Mouse (Mus musculus): ENCODE data around the gene Fabp3. TPM values are rescaled to one million over a fixed set of nuclear protein-coding genes. Genes with fewer than 3 reads are reported as not detected.
A peak's percentile ranks its signal among the peaks of the same experiment; 100 is the strongest.

Gene Fabp3
- total and polyA plus RNA-seq, 2 experiments = 4.2 TPM; not detected in 1

- Histone ChIP-seq H3K4me1 (ENCODE audit: control insufficient read depth, insufficient read depth, low read length) (no peaks in the 10 kb centered on the region), H3K36me3 (ENCODE audit: control insufficient read depth, insufficient read depth, low read length) (peaks cover 22% of the 10 kb centered on the region; the same call in 1 of the 2 replicates), H3K79me2 (ENCODE audit: control insufficient read depth, insufficient read depth, low read length) (no peaks in the 10 kb centered on the region), H3K27ac (replicated peaks; ENCODE audit: insufficient read depth, low read depth, low read length) (no peak overlapping the region), H3K9ac (ENCODE audit: low read depth, low read length) (no peak overlapping the region), H3K27me3 (ENCODE audit: control insufficient read depth, insufficient read depth, low read length) (no peaks in the 10 kb centered on the region), H3K4me3 (ENCODE audit: insufficient read depth, low read depth, low read length) (no peak overlapping the region)
- TF ChIP-seq CTCF (IDR thresholded peaks at IDR 0.05; ENCODE audit: low read depth, low read length) (no peak), POLR2A (IDR thresholded peaks at IDR 0.05; ENCODE audit: extremely low read depth, insufficient read depth, low read length) (no peak)
- WGBS = 39% methylated on average over 5 of the region's 5 CpGs
- peak; percentile 26 for DNase-seq (ENCODE audit: extremely low read depth, low read depth, low spot score)
Observed at GRCm38 (mm10) chr4:130335867-130336266, 27.5 kb downstream of the Fabp3 start.

DNA sequence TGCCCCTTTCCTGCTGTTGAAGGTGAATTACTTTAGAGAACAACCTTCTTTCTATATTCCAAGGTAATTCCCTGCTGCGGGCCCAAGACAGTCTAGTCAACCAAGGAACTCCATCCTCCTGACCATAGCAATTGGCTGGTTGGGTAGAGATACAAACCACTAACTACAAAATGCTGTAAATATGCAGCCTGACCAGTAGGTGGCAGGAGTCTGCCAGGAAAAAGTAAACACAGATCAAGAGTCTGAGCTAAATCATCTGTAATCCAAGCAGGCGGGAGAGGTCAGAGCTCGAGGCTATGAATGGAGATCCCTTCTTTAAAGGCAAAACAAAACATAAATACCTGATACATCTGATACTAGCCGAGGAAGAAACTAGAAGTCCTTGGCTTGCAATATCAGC, 33.3 kb downstream of the Fabp3 start:
- Histone ChIP-seq H3K4me3 (ENCODE audit: insufficient read depth, low read depth, low read length) (no peak overlapping the region), H3K79me2 (ENCODE audit: control insufficient read depth, insufficient read depth, low read length) (no peaks in the 10 kb centered on the region; the same call in 1 of the 2 replicates), H3K36me3 (ENCODE audit: control insufficient read depth, insufficient read depth, low read length) (peaks cover 14% of the 10 kb centered on the region; the same call in 1 of the 2 replicates), H3K4me1 (ENCODE audit: control insufficient read depth, insufficient read depth, low read length) (no peaks in the 10 kb centered on the region), H3K27ac (replicated peaks; ENCODE audit: insufficient read depth, low read depth, low read length) (no peak overlapping the region), H3K27me3 (ENCODE audit: control insufficient read depth, insufficient read depth, low read length) (no peaks in the 10 kb centered on the region), H3K9ac (ENCODE audit: low read depth, low read length) (no peak overlapping the region)
- TF ChIP-seq CTCF (IDR thresholded peaks at IDR 0.05; ENCODE audit: low read depth, low read length) = no peak
- no peak for TF ChIP-seq POLR2A (IDR thresholded peaks at IDR 0.05; ENCODE audit: extremely low read depth, insufficient read depth, low read length)
- 21% methylated on average over 4 of the region's 4 CpGs for whole genome bisulfite sequencing
- DNase-seq (ENCODE audit: extremely low read depth, low read depth, low spot score) = peak; percentile 53

- Histone ChIP-seq H3K4me1 (ENCODE audit: control insufficient read depth, insufficient read depth, low read length) (no peaks in the 10 kb centered on the region), H3K27ac (replicated peaks; ENCODE audit: insufficient read depth, low read depth, low read length) (no peak overlapping the region), H3K79me2 (ENCODE audit: control insufficient read depth, insufficient read depth, low read length) (peaks cover 3% of the 10 kb centered on the region; the same call in 1 of the 2 replicates), H3K9ac (ENCODE audit: low read depth, low read length) (no peak overlapping the region), H3K4me3 (ENCODE audit: insufficient read depth, low read depth, low read length) (no peak overlapping the region), H3K36me3 (ENCODE audit: control insufficient read depth, insufficient read depth, low read length) (peaks cover 32% of the 10 kb centered on the region), H3K27me3 (ENCODE audit: control insufficient read depth, insufficient read depth, low read length) (no peaks in the 10 kb centered on the region)
- 97% methylated on average over 6 of the region's 6 CpGs for WGBS
- DNase-seq (ENCODE audit: extremely low read depth, low read depth, low spot score) = no peak
- TF ChIP-seq CTCF (IDR thresholded peaks at IDR 0.05; ENCODE audit: low read depth, low read length) (peak; percentile 43; the same call in 1 of the 2 replicates), POLR2A (IDR thresholded peaks at IDR 0.05; ENCODE audit: extremely low read depth, insufficient read depth, low read length) (no peak)
Observed at GRCm38 (mm10) chr4:130349666-130350065, 41.3 kb downstream of the Fabp3 start.

GRCm38 (mm10) chr4:130350690-130351422, 42.5 kb downstream of the Fabp3 start:
- Histone ChIP-seq H3K4me3 (ENCODE audit: insufficient read depth, low read depth, low read length) (no peak overlapping the region), H3K36me3 (ENCODE audit: control insufficient read depth, insufficient read depth, low read length) (peaks cover 29% of the 10 kb centered on the region), H3K27me3 (ENCODE audit: control insufficient read depth, insufficient read depth, low read length) (no peaks in the 10 kb centered on the region), H3K27ac (replicated peaks; ENCODE audit: insufficient read depth, low read depth, low read length) (no peak overlapping the region), H3K4me1 (ENCODE audit: control insufficient read depth, insufficient read depth, low read length) (no peaks in the 10 kb centered on the region), H3K9ac (ENCODE audit: low read depth, low read length) (no peak overlapping the region), H3K79me2 (ENCODE audit: control insufficient read depth, insufficient read depth, low read length) (peaks cover 3% of the 10 kb centered on the region; the same call in 1 of the 2 replicates)
- no peak for DNase-seq (ENCODE audit: extremely low read depth, low read depth, low spot score)
- TF ChIP-seq CTCF (IDR thresholded peaks at IDR 0.05; ENCODE audit: low read depth, low read length) (no peak), POLR2A (IDR thresholded peaks at IDR 0.05; ENCODE audit: extremely low read depth, insufficient read depth, low read length) (no peak)
- 94% methylated on average over 16 of the region's 16 CpGs for WGBS

- Histone ChIP-seq H3K36me3 (ENCODE audit: control insufficient read depth, insufficient read depth, low read length) (peaks cover 28% of the 10 kb centered on the region), H3K27me3 (ENCODE audit: control insufficient read depth, insufficient read depth, low read length) (no peaks in the 10 kb centered on the region)
Observed at GRCm38 (mm10) chr4:130352588-130352987, 44.2 kb downstream of the Fabp3 start.

DNA sequence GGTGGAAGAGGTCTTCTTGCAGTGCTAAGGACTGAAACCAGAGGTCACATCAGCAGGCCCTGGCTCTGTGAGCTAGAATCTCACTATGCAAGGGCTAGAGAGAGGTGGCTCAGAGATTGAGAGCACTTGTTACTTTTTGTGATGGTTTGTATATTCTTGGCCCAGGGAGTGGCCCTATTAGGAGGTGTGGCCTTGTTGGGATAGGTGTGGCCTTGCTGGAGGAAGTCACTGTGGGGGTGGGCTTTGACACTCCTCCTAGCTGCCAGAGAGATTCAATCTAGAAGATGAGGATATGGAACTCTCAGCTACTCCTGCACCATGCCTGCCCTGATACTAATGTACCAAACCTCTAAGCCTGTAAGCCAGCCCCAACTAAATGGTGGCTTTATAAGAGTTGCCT, 49.6 kb downstream of the Fabp3 start:
- Histone ChIP-seq H3K9ac (ENCODE audit: low read depth, low read length) (no peak overlapping the region), H3K4me1 (ENCODE audit: control insufficient read depth, insufficient read depth, low read length) (peaks cover 8% of the 10 kb centered on the region; the same call in 1 of the 2 replicates), H3K79me2 (ENCODE audit: control insufficient read depth, insufficient read depth, low read length) (peaks cover 9% of the 10 kb centered on the region; the same call in 1 of the 2 replicates), H3K27me3 (ENCODE audit: control insufficient read depth, insufficient read depth, low read length) (no peaks in the 10 kb centered on the region), H3K4me3 (ENCODE audit: insufficient read depth, low read depth, low read length) (no peak overlapping the region), H3K27ac (replicated peaks; ENCODE audit: insufficient read depth, low read depth, low read length) (no peak overlapping the region), H3K36me3 (ENCODE audit: control insufficient read depth, insufficient read depth, low read length) (peaks cover 2% of the 10 kb centered on the region; the same call in 1 of the 2 replicates)
- TF ChIP-seq POLR2A (IDR thresholded peaks at IDR 0.05; ENCODE audit: extremely low read depth, insufficient read depth, low read length) = no peak
- no peak for TF ChIP-seq CTCF (IDR thresholded peaks at IDR 0.05; ENCODE audit: low read depth, low read length)
- DNase-seq (ENCODE audit: extremely low read depth, low read depth, low spot score) = no peak

More at GRCm38 (mm10) chr4:130352588-130352987, 44.2 kb downstream of the Fabp3 start:
- Histone ChIP-seq H3K79me2 (ENCODE audit: control insufficient read depth, insufficient read depth, low read length) (peaks cover 3% of the 10 kb centered on the region; the same call in 1 of the 2 replicates), H3K9ac (ENCODE audit: low read depth, low read length) (no peak overlapping the region), H3K27ac (replicated peaks; ENCODE audit: insufficient read depth, low read depth, low read length) (no peak overlapping the region), H3K4me3 (ENCODE audit: insufficient read depth, low read depth, low read length) (no peak overlapping the region), H3K4me1 (ENCODE audit: control insufficient read depth, insufficient read depth, low read length) (no peaks in the 10 kb centered on the region)
- TF ChIP-seq POLR2A (IDR thresholded peaks at IDR 0.05; ENCODE audit: extremely low read depth, insufficient read depth, low read length) (no peak), CTCF (IDR thresholded peaks at IDR 0.05; ENCODE audit: low read depth, low read length) (no peak)
- WGBS = 81% methylated on average over 7 of the region's 7 CpGs
- no peak for DNase-seq (ENCODE audit: extremely low read depth, low read depth, low spot score)
